Mouse (Mus musculus): ENCODE data around the gene Jarid2.

DNA sequence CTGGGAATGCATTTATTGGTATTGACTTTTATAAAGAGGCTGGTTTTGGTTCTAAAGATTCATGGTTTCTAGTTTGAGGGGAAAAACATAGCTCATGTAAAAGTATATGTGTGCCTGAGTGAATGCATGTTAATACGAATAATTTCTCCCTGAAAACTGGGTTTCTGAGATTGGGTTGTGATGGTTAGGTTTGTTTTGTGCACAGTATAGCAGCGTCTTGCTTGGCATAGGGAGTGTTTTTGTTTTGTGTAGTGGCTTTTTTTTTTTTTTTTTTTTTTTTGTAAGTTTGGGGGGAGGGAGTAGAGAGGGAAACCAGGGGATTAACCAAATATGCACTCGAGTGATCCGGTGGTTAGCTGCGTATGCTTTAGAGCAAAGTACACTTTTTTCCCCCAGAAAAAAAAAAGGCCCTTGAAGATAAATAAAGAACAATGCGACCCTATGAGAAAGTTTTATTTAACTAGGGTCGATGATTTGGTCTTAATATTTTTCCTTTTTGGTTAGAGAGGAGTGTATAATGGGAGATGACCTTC, 3.2 kb downstream of the Jarid2 start:
- TF ChIP-seq CTCF (IDR thresholded peaks at IDR 0.05) (no peak), EP300 (IDR thresholded peaks at IDR 0.05; ENCODE audit: insufficient read depth, low read depth, low read length) (no peak)

All from heart, adult 2 months (tissue).